Mouse (Mus musculus) E14TG2a.4 (cell line): ENCODE measurements around the gene Rack1.

Source experiments
- CTCF ChIP-seq: conservative IDR thresholded peaks from 2 replicates; pipeline ENCODE4 v1.5.1; 2014; ENCODE audit warnings: low read length
- NANOG ChIP-seq: IDR thresholded peaks from 2 replicates; pipeline ENCODE4 v1.6.1; 2014; ENCODE audit warnings: borderline replicate concordance, low read length, mixed read lengths
- POU5F1 ChIP-seq: IDR thresholded peaks from 2 replicates; pipeline ENCODE4 v1.6.1; 2014; ENCODE audit warnings: low read length, borderline replicate concordance

GRCm38 (mm10) chr11:48852624-48853473, 52.7 kb downstream of the Rack1 start:
- TF ChIP-seq CTCF (no peak), POU5F1 (no peak), NANOG (no peak)
